Comparison of ENCODE assay signal across 8 mouse cellular contexts in the genomic region with DNA sequence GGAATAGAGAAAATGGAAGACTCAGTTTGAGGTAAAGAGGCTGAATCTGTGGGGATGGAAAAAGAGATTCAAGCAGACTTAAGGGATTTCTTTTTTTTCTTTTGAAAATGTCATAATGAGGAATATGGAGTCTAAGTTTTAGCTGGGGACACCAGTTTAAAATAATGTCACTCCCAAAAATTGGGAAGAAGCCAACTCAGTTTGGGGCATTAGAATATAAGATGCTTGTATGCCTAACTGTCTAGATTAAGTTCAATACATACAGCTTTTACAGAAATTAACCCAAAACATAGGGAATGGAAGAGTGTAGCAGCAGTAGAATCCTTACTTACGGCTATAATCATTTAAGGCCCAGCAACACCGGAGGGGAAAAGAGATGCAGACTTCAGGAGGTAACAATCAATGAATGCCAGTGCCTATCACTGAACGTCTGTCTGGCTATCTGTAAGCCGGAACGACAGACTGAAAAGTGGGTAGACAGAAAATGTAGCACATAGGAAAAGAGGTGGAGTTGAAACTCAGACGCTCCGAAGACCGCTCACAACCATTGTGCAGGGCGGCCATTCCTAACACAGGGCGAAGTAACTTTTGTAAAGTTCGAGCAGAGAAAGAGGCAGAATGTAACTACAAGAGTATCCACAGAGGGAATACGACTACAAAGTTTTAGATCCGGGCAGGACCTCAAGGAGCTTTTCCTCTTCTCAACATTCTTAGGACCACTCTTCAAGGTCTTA. TPM values are rescaled to one million over a fixed set of nuclear protein-coding genes. Genes with fewer than 3 reads are reported as not detected.
DNase-seq lines count a peak whose midpoint lies in the region; ATAC-seq and TF ChIP-seq lines count a peak whose summit lies in the region.

No protein-coding gene starts in this region.

- H3K4me3 ChIP-seq in heart, embryonic 13.5 days = peak overlapping the region; percentile 91
- peak overlapping the region; percentile 80 for H3K4me3 ChIP-seq in ES-Bruce4 (ENCODE audit: low read depth, low read length)
- H3K4me3 ChIP-seq in forebrain, embryonic 10.5 days = peak overlapping the region; percentile 68
- H3K4me3 ChIP-seq in liver, embryonic 14.5 days (ENCODE audit: insufficient read depth in 1 of 2, low read depth in 2 of 2, low read length in 2 of 2) = peak overlapping the region; percentile 80 to 85

- peak overlapping the region; percentile 85 for H3K4me2 ChIP-seq in heart, embryonic 13.5 days
- peak overlapping the region; percentile 69 for H3K4me2 ChIP-seq in liver, embryonic 14.5 days (ENCODE audit: low read depth)

- H3K36me3 ChIP-seq in heart, embryonic 13.5 days = peaks cover 19% of the 10 kb centered on the region
- H3K36me3 ChIP-seq in ES-Bruce4 (ENCODE audit: control insufficient read depth, insufficient read depth, low read length, poor library complexity, severe bottlenecking) = peaks cover 16% of the 10 kb centered on the region
- peaks cover 56% of the 10 kb centered on the region for H3K36me3 ChIP-seq in forebrain, embryonic 10.5 days (replicated peaks)
- H3K36me3 ChIP-seq in liver, embryonic 14.5 days (replicated peaks; ENCODE audit: control insufficient read depth, insufficient read depth, low read depth) = peaks cover 17% of the 10 kb centered on the region

- 2% methylated on average over 13 of the region's 13 CpGs for WGBS in heart, embryonic 13.5 days
- WGBS in forebrain, embryonic 10.5 days = 4% methylated on average over 13 of the region's 13 CpGs
- WGBS in liver, embryonic 14.5 days (ENCODE audit: insufficient replicate concordance) = under 1% methylated on average over 13 of the region's 13 CpGs

- peaks cover 37% of the 10 kb centered on the region for H3K4me1 ChIP-seq in heart, embryonic 13.5 days
- no peaks in the 10 kb centered on the region for H3K4me1 ChIP-seq in ES-Bruce4 (ENCODE audit: control insufficient read depth, insufficient read depth, low read length)
- H3K4me1 ChIP-seq in forebrain, embryonic 10.5 days = peaks cover 46% of the 10 kb centered on the region
- H3K4me1 ChIP-seq in liver, embryonic 14.5 days (replicated peaks; ENCODE audit: control insufficient read depth in 2 of 2, insufficient read depth in 2 of 2, low read length in 1 of 2) = peaks cover 6 to 18% of the 10 kb centered on the region in 2 experiments; a peak in 2 of 4 replicates

- no peak for TF ChIP-seq POLR2A in ES-Bruce4 (IDR thresholded peaks at IDR 0.05; ENCODE audit: insufficient read depth, low read length)

- no peak for DNase-seq in heart, postnatal 4 days
- DNase-seq in forebrain, embryonic 10.5 days (ENCODE audit: extremely low spot score, low spot score) = no peak
- peak; percentile 23 to 33 (median 26) for DNase-seq in liver, embryonic 14.5 days (ENCODE audit: low read depth in 3 of 3, low spot score in 3 of 3)
- DNase-seq in layer of hippocampus, postnatal 10 days (ENCODE audit: low spot score in 2 of 2) = no peak
- no peak for DNase-seq in gastrocnemius, postnatal 36 days
- no peak for DNase-seq in testis, postnatal 14 days (ENCODE audit: low spot score)

- intact Hi-C loops in gastrocnemius, postnatal 36 days (cut with DNase I) = no loop called here

- H3K27me3 ChIP-seq in heart, embryonic 13.5 days (replicated peaks) = no peaks in the 10 kb centered on the region
- no peaks in the 10 kb centered on the region for H3K27me3 ChIP-seq in ES-Bruce4 (ENCODE audit: control insufficient read depth, insufficient read depth, low read length, poor library complexity, severe bottlenecking)
- no peaks in the 10 kb centered on the region for H3K27me3 ChIP-seq in forebrain, embryonic 10.5 days (ENCODE audit: poor library complexity, severe bottlenecking)
- H3K27me3 ChIP-seq in liver, embryonic 14.5 days (ENCODE audit: control insufficient read depth, insufficient read depth, low read length) = no peaks in the 10 kb centered on the region

- H3K27ac ChIP-seq in heart, embryonic 13.5 days (replicated peaks) = peak overlapping the region; percentile 94
- H3K27ac ChIP-seq in ES-Bruce4 (ENCODE audit: insufficient read depth, low read length) = peak overlapping the region; percentile 31
- H3K27ac ChIP-seq in forebrain, embryonic 10.5 days = peak overlapping the region; percentile 96
- peak overlapping the region; percentile 57 for H3K27ac ChIP-seq in liver, embryonic 14.5 days

- H3K9ac ChIP-seq in heart, embryonic 13.5 days = peak overlapping the region; percentile 90
- peak overlapping the region; percentile 94 for H3K9ac ChIP-seq in ES-Bruce4 (ENCODE audit: low read depth, poor library complexity, severe bottlenecking)
- H3K9ac ChIP-seq in liver, embryonic 14.5 days (replicated peaks) = peak overlapping the region; percentile 88

- TF ChIP-seq EP300 in ES-Bruce4 (IDR thresholded peaks at IDR 0.05; ENCODE audit: insufficient read depth, low read depth, low read length) = no peak
- no peak for TF ChIP-seq EP300 in liver, embryonic 14.5 days (IDR thresholded peaks at IDR 0.05; ENCODE audit: low read depth)

- ATAC-seq in heart, embryonic 13.5 days (ENCODE audit: extremely low read depth, insufficient number of reproducible peaks, low FRiP score, low TSS enrichment) = no peak
- ATAC-seq in liver, embryonic 14.5 days (ENCODE audit: insufficient read depth) = no peak

- no peak for TF ChIP-seq CTCF in ES-Bruce4 (IDR thresholded peaks at IDR 0.05; ENCODE audit: low read depth, low read length)
- no peak for TF ChIP-seq CTCF in liver, embryonic 14.5 days (IDR thresholded peaks at IDR 0.05; ENCODE audit: low read depth)

- no peaks in the 10 kb centered on the region for H3K9me3 ChIP-seq in heart, embryonic 13.5 days
- no peaks in the 10 kb centered on the region for H3K9me3 ChIP-seq in ES-Bruce4 (replicated peaks; ENCODE audit: control insufficient read depth, insufficient read depth, low read length, poor library complexity, severe bottlenecking)
- no peaks in the 10 kb centered on the region; the same call in 1 of the 2 replicates for H3K9me3 ChIP-seq in forebrain, embryonic 10.5 days
- H3K9me3 ChIP-seq in liver, embryonic 14.5 days (ENCODE audit: control insufficient read depth, low read length) = no peaks in the 10 kb centered on the region

RNA-seq across cellular contexts. Expression of a gene that starts 1.3 kb away (rescaled TPM):
- polyA plus RNA-seq in heart, embryonic 13.5 days (2015; fragmentation: Nextera tagmentation; extraction: Ambion mirVana) = 29.3 and 31.2 TPM in 2 replicates
- total RNA-seq in heart, postnatal 4 days (2021) = 10 to 100 TPM; 19.7 to 20.3 TPM
- 75.6 and 81.1 TPM in 2 replicates for polyA plus RNA-seq in ES-Bruce4 (2011; ENCODE audit: insufficient read depth, insufficient read length, low read depth, missing spikeins)
- 97.9 and 99.8 TPM in 2 replicates for polyA plus RNA-seq in forebrain, embryonic 10.5 days (2016; fragmentation: Nextera tagmentation; extraction: Ambion mirVana)
- 13.4 and 16.6 TPM in 2 replicates for polyA plus RNA-seq in liver, embryonic 14.5 days (2012; rRNA removed)
- polyA plus RNA-seq in liver, embryonic 14.5 days (2014; fragmentation: Nextera tagmentation; extraction: Ambion mirVana) = 29.0 and 30.7 TPM in 2 replicates
- total RNA-seq in layer of hippocampus, postnatal 10 days (2021) = 1 to 10 TPM; 2.1 to 3.0 TPM
- under 1 TPM; 0.17 to 0.38 TPM for total RNA-seq in gastrocnemius, postnatal 36 days (2021)

RNA-seq across cellular contexts. Expression of a gene that starts 1.4 kb away (rescaled TPM):
- polyA plus RNA-seq in heart, embryonic 13.5 days (2015; fragmentation: Nextera tagmentation; extraction: Ambion mirVana) = 34.1 and 37.2 TPM in 2 replicates
- total RNA-seq in heart, postnatal 4 days (2021) = 10 to 100 TPM; 34.7 to 38.0 TPM
- 58.1 and 60.6 TPM in 2 replicates for polyA plus RNA-seq in ES-Bruce4 (2011; ENCODE audit: insufficient read depth, insufficient read length, low read depth, missing spikeins)
- 84.2 and 92.6 TPM in 2 replicates for polyA plus RNA-seq in forebrain, embryonic 10.5 days (2016; fragmentation: Nextera tagmentation; extraction: Ambion mirVana)
- 15.3 and 16.8 TPM in 2 replicates for polyA plus RNA-seq in liver, embryonic 14.5 days (2012; rRNA removed)
- 13.5 and 17.4 TPM in 2 replicates for polyA plus RNA-seq in liver, embryonic 14.5 days (2014; fragmentation: Nextera tagmentation; extraction: Ambion mirVana)
- 10 to 100 TPM; 27.6 to 28.9 TPM for total RNA-seq in layer of hippocampus, postnatal 10 days (2021)
- total RNA-seq in gastrocnemius, postnatal 36 days (2021) = 1 to 10 TPM; 4.9 to 5.7 TPM

Comparison
In these comparisons a context has a peak if more than half of its experiments do, and no peak if none do; other contexts are left out.
1. H3K27ac ChIP-seq: peak in every context shown above with its lines; median percentile 96 in forebrain, embryonic 10.5 days; 94 in heart, embryonic 13.5 days; 57 in liver, embryonic 14.5 days; 31 in ES-Bruce4.
2. DNase-seq: peak in liver, embryonic 14.5 days (3 of 3); none in heart, postnatal 4 days (single experiment), forebrain, embryonic 10.5 days (single experiment), layer of hippocampus, postnatal 10 days (0 of 2), gastrocnemius, postnatal 36 days (0 of 2) and testis, postnatal 14 days (single experiment).
3. Peak in every context shown above with its lines, with median percentiles within 50 percentile points of each other: H3K4me3 ChIP-seq and H3K9ac ChIP-seq.